Mouse (Mus musculus) cerebellum, adult 18-20 months (tissue): ENCODE data around the gene Ccp110.
A peak's percentile ranks its signal among the peaks of the same experiment; 100 is the strongest.

Experiments used
- DNase-seq, 2 experiments: peaks; one replicate each; pipeline ENCODE4 v3.0.0; 2021

The Ccp110 gene

DNA sequence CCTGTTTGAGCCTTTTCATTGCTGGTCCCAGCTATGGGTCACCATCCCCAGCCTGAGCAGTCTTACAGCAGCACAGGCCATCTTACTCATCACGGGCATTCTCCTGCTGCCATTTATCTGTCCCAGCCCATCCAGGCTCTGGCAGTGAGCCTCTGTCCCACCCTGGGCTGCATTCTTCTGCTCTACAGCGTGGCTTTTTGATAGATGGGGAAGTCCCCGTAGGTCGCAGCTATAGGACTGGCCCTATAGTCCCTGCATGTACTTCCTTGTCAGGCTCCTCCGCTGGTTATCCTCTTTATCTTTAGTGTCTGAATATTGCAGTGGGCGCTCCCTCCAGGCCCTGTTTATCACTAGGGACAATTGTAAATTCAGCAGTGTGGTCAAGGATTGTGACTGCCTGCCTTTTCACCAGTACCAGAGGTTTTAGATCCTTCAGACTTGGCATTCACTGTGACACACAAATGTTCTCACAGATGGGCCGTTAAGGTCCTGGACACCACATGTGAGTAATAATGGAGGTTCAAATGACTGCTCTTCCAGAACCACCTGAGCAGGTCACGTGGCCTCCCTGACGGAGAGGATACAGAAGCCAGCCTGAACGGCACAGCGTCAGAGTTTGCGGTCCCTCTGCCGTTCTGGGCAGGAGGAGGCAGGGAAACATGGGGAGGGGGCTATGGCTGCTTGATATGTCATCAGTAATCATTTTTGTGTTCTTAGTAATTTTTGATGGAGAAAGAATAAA is 16.7 kb downstream of the Ccp110 start:
- DNase-seq = no peak

DNA sequence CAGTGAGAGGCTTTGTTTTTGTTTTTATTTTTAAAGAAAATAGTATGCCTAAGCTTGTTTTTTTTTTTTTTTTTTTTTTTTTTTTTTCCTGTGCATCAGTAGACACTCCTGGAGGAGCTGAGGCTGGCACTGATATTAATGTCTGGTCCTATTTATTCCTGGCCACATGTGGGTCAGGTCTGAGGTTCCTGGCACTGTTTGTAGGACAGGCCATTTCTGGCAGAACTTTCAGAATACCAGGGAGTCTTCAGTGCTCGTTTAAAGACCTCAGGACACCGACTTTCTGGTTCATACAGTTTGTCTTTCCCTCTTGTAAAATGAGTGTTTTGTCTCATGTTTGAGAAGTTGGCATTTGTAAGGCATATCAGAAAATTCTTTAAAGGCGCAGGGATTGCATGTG is 19.4 kb downstream of the Ccp110 start:
- DNase-seq = no peak

DNA sequence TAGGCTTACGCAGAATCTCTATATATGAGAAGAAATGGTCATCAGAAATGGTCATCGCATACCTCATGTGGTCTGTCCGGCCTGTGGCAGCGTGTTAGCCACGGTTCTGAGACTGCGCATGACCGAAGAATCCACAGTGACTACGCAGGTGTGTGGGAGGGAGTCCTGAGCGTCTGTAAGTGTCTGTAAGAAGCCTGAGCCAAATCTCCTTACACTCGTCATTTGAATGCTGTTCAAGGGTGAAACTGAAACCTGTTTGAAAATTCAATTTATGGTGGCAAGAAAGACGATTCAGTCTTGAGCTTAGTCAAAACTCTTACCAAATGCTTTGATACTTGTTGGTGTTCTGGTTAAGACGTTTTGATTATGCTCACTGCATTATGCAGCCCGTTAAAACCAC is 20.9 kb downstream of the Ccp110 start:
- DNase-seq = no peak

DNA sequence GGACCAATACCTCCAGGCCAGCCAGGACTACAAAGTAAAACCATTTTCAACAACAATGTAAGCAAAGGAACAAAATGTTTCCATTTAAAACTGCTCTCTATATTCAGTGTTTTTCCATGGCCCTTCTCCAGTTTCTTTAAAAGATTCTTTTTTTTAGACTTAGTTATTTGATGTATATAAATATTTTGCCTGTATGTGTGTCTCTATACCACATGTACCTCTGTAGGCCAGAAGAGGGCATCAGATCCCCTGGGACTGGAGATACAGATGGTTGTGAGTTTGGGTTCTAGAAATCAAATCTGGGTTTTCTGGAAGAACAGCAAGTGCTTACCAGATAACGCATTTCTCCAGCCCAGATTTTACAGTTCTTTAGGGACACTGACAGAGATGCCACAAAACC is 26.4 kb downstream of the Ccp110 start:
- peak in 1 of 2 experiments; percentile 16 for DNase-seq

DNA sequence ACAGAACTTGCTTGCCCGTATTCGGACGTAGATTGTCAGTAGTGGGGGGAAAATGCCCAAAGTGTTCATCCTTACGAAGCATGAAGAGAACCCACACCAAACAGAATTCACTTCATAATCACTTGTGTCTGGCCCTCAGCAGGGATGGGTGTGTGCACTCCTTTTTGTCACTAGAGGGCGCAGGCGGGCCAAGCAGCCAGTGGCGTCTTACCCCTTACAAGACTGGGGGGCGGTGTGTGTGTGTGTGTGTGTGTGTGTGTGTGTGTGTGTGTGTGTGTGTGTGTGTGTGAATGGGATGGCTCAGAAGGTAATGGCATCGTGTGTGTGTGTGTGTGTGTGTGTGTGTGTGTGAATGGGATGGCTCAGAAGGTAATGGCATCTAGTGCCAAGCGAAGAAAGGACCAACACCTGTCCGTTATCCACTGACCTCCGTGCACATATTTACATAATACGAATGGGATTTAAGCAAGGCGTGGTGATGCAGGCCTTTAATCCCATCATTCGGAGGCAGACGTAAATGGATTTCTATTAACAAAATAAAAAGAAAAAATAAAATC is 27.7 kb downstream of the Ccp110 start, which contains the start of gene Vps35l:
Vps35l (plus strand) TSS at position 252 of the 557 bp plus-strand sequence.
- peak; percentile 88 to 90 for DNase-seq

- peak; percentile 95 to 98 for DNase-seq
Measured at GRCm38 (mm10) chr7:118740532-118741338, 28.4 kb downstream of the Ccp110 start.

GRCm38 (mm10) chr7:118742278-118742677 is 29.9 kb downstream of the Ccp110 start:
- DNase-seq = no peak

DNA sequence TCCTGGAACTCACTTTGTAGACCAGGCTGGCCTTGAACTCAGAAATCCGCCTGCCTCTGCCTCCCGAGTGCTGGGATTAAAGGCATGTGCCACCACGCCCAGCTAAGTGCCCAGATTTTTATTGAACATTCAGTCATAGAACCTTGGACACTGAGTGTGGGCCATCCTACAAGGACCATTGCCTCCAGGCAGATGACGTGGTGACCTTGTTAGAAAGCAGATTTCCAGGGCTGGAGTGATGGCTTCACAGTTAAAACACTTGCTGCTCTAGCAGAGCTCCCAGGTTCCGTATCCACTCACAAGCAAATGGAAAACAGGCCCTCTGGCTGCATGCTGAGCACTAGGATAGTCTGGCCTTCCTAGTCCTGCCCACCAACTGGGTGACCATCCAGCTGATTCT is 32.4 kb downstream of the Ccp110 start:
- no peak for DNase-seq

DNA sequence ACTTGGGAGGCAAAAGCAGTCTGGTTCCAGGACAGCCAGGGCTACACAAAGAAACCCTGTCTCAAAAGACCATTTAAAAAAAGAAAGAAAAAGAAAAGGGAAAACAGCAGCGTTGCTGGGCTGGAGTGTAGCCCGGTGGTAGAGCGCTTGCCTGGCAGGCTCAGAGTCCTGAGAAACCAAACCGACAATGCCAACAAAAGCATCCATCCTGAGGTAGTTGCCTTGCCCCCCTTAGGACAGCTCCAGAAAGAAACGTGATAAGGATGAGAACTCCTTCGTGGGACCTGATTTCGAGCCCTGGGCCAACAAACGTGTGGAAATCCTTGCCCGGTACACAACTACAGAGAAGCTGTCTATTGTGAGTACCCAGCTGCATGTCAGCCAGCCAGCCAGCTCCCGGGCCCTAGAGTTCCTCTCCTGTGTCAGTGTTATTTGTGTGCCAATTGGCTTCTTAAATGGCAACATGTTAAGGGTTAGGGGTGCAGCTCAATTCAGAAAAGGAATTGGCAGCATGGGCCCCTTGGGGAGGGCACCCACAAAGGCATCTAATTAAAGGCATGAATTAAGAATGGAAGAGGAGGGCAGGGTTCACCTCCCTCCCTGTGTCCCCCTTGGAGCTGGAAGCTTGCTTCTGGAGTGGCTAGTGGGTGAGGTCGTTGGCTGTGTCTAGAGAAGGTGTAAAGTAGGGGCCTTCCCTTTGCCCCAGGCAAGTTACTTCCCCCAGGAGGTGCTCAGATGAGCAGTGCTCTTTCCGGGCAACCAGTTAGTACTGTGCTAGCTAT is 35.7 kb downstream of the Ccp110 start:
- no peak for DNase-seq

GRCm38 (mm10) chr7:118749706-118750105 is 37.4 kb downstream of the Ccp110 start:
- no peak for DNase-seq

DNA sequence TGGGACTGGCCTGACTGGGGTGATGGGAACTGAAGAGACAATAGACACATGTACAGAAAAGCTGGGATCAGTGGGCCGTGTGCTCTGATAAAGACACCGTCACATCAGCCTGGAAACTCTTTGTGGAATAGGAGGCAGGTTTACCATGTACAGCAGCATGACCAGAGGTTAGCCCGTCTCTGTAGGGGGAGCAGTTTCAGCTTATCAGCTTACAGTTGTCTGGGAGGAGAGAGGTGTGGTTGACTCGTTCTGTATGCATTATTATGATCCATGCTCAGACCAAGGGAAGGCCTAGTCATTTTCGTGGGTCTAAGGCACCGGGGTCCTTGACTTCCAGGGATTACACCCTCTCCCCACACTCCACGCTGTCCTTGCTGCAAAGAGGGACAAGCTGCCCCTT is 39.3 kb downstream of the Ccp110 start:
- DNase-seq = no peak

- no peak for DNase-seq
Measured at GRCm38 (mm10) chr7:118755756-118756155, 43.4 kb downstream of the Ccp110 start.

- DNase-seq = no peak
Measured at GRCm38 (mm10) chr7:118756490-118757265, 44.3 kb downstream of the Ccp110 start.

- no peak for DNase-seq
Measured at GRCm38 (mm10) chr7:118758369-118758768, 46.0 kb downstream of the Ccp110 start.

DNA sequence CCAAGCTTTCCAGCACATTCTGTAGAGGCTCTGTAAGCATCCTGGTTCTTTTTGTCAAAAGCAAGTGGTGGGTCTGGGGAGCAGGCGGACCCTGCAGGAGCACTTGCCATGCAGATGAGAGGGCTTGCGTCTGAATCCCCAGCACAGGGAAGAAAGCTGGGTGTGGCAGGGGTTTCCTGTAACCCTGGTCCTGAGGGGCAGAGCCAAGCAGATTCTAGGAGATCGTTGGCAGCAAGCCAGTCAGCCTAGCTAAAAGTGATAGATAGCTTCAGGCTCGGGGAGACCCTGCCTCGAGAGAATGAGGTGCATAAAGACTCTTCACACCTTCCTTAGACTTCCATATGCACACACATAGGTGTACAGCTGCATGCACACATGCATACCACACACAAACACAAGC is 47.0 kb downstream of the Ccp110 start:
- DNase-seq = no peak

- DNase-seq = no peak
Measured at GRCm38 (mm10) chr7:118763939-118764338, 51.6 kb downstream of the Ccp110 start.

DNA sequence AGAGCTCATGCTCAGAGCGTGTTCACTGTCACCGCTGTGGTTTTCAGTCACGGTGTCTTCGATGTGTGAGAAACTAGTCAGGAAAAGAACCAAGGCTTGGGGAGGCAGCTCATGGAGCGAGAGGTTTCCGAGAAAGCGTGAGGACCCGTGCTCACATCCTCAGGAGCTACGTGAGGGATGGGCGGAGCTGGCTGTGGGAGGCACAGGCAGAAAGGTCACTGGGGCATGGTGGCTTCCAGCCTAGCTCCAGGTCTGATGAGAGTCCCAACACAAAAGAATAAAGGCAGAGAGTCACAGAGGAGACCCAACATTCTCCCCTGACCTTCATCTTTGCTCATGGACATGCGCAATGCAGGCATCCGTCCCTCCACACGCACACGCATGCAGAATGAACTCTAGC is 52.4 kb downstream of the Ccp110 start:
- no peak for DNase-seq

GRCm38 (mm10) chr7:118765604-118766003 is 53.3 kb downstream of the Ccp110 start:
- DNase-seq = no peak

- peak; percentile 91 to 94 for DNase-seq
Measured at GRCm38 (mm10) chr7:118766119-118766833, 53.9 kb downstream of the Ccp110 start.

DNA sequence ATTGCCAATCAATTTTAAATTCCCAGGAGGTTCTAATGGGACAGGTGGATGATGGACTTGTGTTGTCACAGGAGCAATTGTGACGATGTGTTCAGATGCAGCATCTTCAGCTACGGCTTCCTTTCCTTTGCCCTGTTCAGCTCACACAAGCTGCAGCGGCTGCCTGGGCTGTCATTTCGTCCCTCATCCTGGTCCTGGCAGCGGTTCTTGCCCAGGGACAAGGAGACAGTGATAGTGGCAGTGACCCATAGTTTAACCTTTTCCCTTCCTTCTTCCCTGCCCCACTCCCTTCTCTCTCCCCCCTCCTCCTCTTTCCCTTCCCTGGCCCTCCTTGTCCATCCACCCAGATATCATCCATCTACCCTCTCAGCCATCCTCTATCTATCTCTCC is 54.5 kb downstream of the Ccp110 start:
- DNase-seq = peak in 1 of 2 experiments; percentile 34

DNA sequence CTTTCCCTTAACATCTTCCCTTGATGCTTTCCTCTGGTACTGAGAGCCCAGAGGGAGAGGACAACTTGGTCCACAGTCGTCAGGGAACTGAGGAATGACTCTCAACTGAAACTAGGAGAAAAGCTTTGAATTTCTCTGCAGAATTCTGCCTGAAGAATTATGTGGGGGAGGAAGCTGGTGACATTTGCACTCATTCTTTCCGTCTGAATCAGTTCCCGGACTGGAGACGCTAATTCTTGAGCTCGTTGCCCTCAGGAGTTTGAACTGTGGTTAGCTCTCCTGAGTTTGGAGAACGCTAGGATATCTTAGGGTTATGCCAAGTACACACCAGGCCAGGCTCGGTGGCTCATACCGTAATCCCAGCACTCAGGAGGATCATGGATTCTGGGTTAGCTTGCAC is 56.9 kb downstream of the Ccp110 start:
- no peak for DNase-seq

DNA sequence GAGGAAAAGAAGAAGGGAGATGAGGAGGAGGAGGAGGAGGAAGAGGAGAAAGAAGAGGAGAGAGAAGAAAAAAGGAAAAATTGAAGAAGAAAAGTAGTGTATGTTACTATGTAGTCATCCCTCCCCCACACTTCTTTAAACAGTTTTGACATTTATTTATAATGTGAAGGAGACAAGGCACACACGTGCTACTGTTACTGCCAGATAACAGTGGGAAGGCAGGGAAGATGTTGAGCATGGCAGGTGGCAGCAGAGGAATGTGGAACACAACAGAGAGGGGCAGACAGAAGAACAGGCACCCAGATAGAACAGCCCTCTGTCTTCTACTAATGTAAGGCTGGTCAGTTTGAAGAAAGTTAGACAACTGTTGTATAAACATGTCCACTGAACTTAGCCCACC is 57.3 kb downstream of the Ccp110 start:
- DNase-seq = no peak
